Mouse (Mus musculus) spleen, postnatal 10 days (tissue): ENCODE data around the gene Gm5475.
A peak's percentile ranks its signal among the peaks of the same experiment; 100 is the strongest.

Source experiments
- DNase-seq, 2 experiments: peaks; one replicate each; pipeline ENCODE4 v3.0.0; 2021 to 2022; ENCODE audit warnings: low spot score in 2 of 2

Gene Gm5475

GRCm38 (mm10) chr15:100413306-100413705, 8.6 kb upstream of the Gm5475 start:
- DNase-seq: no peak

- DNase-seq: no peak
Observed at GRCm38 (mm10) chr15:100414011-100414410, 7.9 kb upstream of the Gm5475 start.

GRCm38 (mm10) chr15:100414942-100415341, 7.0 kb upstream of the Gm5475 start:
- no peak for DNase-seq

GRCm38 (mm10) chr15:100415684-100416083, 6.3 kb upstream of the Gm5475 start:
- DNase-seq: no peak

GRCm38 (mm10) chr15:100417854-100418450, 4.0 kb upstream of the Gm5475 start:
- DNase-seq: no peak

- DNase-seq: peak in 1 of 2 experiments; percentile 20
Observed at GRCm38 (mm10) chr15:100419311-100419710, 2.6 kb upstream of the Gm5475 start.

GRCm38 (mm10) chr15:100419901-100420745, 1.8 kb upstream of the Gm5475 start:
- DNase-seq: peak; percentile 36 to 42

- peak; percentile 24 to 46 for DNase-seq
Observed at GRCm38 (mm10) chr15:100421059-100421757, 739 bp upstream of the Gm5475 start.

- DNase-seq: peak in 1 of 2 experiments; percentile 55
Observed at GRCm38 (mm10) chr15:100422476-100422875, 529 bp downstream of the Gm5475 start.

- peak; percentile 96 to 97 for DNase-seq
Observed at GRCm38 (mm10) chr15:100422899-100423860, 1.2 kb downstream of the Gm5475 start.

GRCm38 (mm10) chr15:100423916-100424315, 2.0 kb downstream of the Gm5475 start:
- DNase-seq: peak; percentile 45 to 53

GRCm38 (mm10) chr15:100424396-100425122, 2.6 kb downstream of the Gm5475 start, which contains the start of gene Slc11a2:
Slc11a2 (minus strand) TSS chr15:100425072.
- DNase-seq: no peak

GRCm38 (mm10) chr15:100428296-100428905, 6.5 kb downstream of the Gm5475 start:
- DNase-seq: no peak

GRCm38 (mm10) chr15:100429959-100430565, 8.1 kb downstream of the Gm5475 start:
- DNase-seq: no peak

GRCm38 (mm10) chr15:100433234-100433633, 11.3 kb downstream of the Gm5475 start:
- DNase-seq: no peak

- no peak for DNase-seq
Observed at GRCm38 (mm10) chr15:100436112-100436511, 14.2 kb downstream of the Gm5475 start.

GRCm38 (mm10) chr15:100436518-100436917, 14.6 kb downstream of the Gm5475 start:
- no peak for DNase-seq

- DNase-seq: peak; percentile 49 to 86
Observed at GRCm38 (mm10) chr15:100443126-100443922, 21.4 kb downstream of the Gm5475 start.

- no peak for DNase-seq
Observed at GRCm38 (mm10) chr15:100446887-100447286, 24.9 kb downstream of the Gm5475 start.
